Mouse (Mus musculus): Measurements from ENCODE around the gene Elp5.

Gene Elp5

DNA sequence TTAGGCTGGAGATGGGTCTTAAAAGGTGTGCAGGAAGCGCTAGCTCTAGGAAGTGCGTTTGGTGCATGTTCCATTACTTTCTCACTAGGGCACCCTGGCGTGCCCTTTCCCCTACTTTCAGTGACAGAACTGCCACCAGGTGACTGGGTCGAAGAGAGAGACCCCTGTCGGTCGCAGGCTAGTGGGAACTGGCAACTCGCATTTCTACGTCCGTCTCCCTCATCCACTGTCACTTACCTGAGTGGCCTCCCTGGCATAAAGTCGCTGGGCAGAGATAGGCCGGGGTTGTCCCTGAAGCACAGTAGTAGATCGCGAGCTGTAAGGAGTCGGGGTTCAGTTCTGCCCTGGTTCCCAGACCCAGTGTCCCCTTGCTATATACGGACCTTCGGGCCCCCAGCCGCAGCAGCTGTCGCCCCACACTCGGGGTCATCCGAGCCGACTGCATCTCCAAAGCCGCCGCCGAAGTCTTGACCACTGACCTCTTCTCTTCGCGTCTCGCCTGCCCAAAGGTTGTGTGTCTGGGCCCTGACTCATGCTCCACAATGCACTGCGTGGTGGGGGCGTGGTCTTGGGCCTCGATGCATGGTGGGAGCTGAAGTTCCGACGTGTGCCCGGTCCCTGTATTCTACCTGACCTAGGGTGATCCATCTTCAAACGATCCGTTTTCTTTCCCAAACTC, 32.7 kb upstream of the Elp5 start, which contains the start of gene Acadvl:
TSS of gene Acadvl (minus strand) at position 532 of the 679 bp plus-strand sequence.
- peak; percentile 87 for DNase-seq

- no peak for DNase-seq
Measured at GRCm38 (mm10) chr11:70014051-70014450, 31.7 kb upstream of the Elp5 start.

- no peak for DNase-seq
Measured at GRCm38 (mm10) chr11:70013408-70013807, 31.1 kb upstream of the Elp5 start.

- DNase-seq = no peak
Measured at GRCm38 (mm10) chr11:70012931-70013330, 30.6 kb upstream of the Elp5 start.

DNA sequence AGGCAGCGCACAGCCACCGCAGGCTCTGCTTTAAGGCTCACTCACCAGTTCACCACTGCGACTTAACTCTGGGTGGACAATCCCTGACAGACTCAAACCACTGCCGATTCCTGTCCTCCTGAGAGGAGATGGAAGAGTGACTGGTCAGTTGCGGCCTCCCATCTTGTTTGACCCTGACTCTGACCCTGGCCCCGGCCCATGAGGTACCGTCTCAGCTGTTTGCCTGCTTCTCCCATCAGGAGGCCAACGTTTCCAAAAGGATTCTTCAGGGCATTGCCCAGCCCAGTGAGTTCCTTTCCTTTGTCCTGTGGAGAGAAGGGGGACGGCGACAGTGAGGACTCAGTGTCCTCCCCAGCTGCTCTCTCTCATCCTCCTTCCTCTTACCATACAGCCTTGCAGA, 28.6 kb upstream of the Elp5 start:
- DNase-seq = no peak

GRCm38 (mm10) chr11:70010548-70010947, 28.2 kb upstream of the Elp5 start:
- DNase-seq = no peak

DNA sequence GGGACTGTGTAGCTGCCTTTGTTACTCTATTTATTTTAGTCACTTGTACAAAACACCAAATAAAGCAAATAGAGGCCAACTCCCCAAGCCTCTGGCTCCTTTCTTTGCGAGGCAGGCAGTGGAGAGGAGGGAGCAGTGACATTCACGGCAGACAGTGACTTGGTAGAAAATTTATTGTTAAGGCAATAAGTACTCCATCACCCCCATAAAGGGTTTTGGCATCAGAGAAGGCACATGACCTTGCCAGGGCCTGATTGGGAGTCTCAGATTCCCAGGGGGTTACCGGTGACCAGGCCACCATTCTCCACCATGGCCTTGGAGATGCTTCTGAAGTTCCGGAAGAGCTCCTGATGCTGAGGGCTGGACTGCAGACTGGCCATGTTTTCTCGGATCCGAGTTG, 27.7 kb upstream of the Elp5 start:
- no peak for DNase-seq

- DNase-seq = no peak
Measured at GRCm38 (mm10) chr11:70005521-70005920, 23.2 kb upstream of the Elp5 start.

DNA sequence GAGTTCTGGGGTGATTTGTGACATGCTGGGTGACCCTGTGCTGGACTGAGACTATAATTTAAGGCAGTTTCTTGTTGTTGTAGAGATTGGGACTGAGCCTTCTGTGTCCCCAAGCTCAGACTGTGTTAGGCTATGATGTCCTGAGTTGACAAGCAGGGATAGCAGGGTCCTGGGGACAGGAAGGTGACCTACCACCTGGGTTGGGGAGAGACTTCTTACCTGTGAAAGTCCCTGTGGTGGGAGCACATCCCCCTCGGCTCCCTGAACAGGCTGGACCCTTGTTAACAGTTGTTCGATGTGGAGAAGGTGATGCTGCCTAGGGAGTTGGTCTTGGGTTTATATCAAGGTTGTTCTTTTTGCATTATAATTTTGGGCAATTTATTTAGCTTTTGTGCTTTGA, 20.2 kb upstream of the Elp5 start:
- DNase-seq = no peak

DNA sequence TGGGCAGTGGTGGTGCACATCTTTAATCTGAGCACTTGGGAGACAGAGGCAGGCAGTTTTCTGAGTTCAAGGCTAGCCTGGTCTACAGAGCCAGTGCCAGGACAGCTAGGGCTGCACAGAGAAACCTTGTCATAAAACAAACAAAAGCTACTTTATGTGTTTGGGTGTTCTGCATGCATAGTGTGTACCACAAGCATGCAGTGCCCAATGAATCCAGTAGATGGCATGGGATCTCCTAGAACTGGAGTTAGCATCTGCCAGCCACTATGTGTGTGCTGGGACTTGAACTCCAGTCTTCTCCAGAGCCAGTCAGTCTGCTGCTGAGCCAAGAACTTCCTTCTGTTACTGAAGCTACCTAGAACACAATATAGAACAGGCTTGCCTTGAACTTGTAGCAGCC, 19.5 kb upstream of the Elp5 start:
- DNase-seq = peak; percentile 49

DNA sequence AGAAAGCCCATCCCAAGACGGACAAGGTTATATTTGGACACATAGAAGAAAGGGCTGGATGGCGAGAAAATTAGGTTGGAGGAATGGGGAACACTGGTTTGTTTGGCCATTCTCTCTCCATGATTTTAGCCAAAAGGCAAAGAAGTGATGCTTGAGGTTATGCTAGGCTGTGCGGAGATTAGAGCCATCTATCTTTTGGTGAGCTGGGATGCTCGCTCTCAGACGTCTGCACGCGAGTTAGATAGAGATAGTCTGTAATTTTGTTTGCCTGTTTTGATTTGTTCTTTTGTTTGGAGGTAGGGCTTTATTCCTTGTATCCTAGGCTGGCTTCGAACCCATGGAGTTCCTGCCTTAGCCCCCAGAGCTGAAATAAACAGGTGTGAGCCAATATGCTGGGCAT, 18.8 kb upstream of the Elp5 start:
- no peak for DNase-seq

DNA sequence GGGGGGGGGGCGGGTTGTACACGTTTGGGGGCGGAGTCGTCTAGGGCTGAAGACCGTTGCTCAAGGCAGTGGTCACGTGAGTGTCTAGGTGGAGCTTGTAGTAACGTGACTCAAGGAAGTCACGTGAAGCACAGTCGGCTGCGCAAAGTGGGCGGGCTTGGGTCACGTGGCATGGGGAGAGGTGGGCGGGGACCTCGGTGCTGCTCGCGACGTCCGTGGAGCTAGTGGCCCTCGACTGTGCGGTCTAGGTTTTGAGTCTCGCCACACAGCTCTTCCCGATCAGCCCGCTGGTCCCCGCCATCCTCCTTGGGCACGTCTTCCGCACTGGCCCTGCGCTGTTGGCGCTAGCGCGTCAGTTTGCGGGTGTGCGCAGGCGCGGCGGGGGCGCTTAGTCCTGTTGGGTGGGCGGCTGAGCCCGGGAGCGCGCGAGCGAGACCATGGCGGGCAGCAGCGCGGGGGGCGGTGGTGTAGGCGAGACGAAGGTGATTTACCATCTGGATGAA, 18.1 kb upstream of the Elp5 start, which contains the start of gene Dvl2:
TSS of gene Dvl2 (plus strand) at position 200 of the 503 bp plus-strand sequence.
- DNase-seq = peak; percentile 91

DNA sequence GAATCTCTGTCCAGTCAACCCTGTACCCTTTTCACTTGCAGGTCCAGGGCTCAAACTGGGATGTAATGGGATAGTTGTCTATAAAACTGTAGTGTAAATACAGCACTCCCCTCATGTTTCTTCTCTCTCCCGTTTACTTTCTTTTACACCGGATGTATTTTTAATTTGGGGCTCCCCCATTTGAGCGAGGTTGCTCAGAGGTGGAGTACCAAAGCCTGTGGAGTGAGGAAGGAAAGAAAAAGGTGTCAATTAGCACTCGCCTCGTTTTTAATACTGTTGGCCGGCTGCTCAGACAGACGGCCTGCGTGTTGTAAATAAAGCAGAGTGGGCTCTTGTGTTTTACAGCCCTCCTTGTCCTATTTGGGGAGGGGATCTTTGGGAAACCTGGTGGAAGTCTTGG, 17.3 kb upstream of the Elp5 start:
- DNase-seq = no peak

DNA sequence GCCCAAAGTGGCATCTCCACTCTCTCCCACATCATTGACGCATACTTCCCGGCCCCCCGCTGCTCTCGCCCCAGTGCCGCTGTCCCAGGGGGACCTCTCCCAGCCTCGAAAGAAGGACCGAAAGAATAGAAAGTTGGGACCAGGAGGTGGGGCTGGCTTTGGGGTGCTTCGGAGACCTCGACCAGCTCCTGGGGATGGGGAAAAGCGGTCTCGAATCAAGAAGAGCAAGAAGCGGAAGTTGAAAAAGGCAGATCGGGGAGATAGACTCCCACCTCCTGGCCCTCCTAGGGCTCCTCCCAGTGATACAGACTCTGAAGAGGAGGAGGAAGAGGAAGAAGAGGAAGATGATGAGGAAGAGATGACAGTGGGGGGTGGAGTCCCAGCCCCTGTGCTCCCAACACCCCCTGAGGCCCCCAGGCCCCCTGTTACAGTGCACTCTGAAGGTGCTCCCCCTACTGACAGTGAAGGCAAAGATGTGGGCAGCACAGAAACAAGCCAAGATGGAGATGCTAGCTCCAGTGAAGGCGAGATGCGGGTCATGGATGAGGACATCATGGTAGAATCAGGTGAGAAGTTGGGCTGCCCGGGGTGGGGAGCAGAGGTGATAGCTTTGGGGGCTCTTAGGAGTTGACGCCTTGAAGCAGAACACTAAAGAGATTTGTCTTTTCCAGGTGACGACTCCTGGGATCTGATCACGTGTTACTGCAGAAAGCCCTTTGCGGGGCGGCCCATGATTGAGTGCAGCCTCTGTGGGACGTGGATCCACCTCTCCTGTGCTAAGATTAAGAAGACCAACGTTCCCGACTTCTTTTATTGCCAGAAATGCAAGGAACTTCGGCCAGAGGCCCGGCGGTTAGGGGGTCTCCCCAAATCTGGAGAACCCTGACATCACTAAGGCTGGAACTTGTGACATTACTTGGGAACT, 16.5 kb upstream of the Elp5 start:
- DNase-seq = no peak

DNA sequence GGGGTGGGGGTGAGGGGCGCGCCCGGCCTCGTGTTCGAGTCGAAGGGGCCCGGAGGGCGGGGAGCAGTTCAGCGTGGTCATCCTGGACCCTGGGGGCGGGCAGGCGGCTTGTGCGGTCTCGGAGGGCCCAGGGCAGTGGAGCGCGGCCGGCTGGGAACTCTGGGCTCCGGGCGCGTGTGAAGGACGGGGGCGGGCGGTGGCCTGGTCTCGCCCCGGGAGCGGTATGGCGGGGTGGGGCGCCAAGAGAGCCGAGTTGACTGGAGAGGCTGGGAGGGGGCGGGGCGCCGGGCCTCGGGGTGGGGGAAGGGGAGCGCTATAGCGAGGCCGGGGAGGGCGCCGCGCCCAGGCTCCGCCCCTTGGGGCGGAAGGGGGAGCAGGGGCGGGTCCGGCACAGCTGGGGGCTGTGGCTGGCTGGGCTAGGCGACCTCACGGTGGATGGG, 14.8 kb upstream of the Elp5 start:
- peak; percentile 93 for DNase-seq

- DNase-seq = peak; percentile 66
Measured at GRCm38 (mm10) chr11:69996161-69997061, 14.1 kb upstream of the Elp5 start.

DNA sequence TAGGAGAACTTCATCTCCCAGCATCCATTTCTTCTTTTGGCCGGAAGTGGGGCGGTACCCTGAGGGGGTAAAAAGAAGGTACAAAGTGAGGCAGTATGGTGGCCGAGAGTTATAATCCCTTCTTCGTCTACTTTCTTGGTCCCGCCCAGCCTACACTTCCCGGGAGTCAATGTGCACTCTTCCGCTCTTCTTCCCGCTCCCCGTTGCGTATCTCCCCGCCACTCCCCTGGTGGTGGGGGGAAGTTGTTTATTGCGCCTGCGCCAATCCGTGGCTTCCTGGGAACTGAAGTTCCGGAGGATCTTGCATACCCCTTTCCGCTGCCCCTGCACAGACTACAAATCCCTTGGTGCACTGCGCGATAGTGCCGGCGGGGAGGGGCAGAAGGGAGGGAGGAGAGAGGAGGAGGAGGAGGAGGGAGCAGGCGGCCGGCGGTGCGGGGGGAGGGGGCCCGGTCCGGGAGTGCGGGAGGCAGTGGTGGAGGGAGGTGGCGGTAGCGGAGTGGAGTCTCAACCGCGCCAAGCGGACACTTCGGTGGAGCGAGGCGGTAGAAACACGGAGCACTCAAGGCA, 13.2 kb upstream of the Elp5 start, which contains the start of gene Phf23:
TSS of gene Phf23 (plus strand) at position 387 of the 570 bp plus-strand sequence.
- peak; percentile 98 for DNase-seq

GRCm38 (mm10) chr11:69994401-69995090, 12.2 kb upstream of the Elp5 start:
- DNase-seq = no peak

GRCm38 (mm10) chr11:69992932-69993331, 10.6 kb upstream of the Elp5 start:
- DNase-seq = no peak

GRCm38 (mm10) chr11:69992396-69992795, 10.1 kb upstream of the Elp5 start:
- DNase-seq = no peak

- no peak for DNase-seq
Measured at GRCm38 (mm10) chr11:69991711-69992110, 9.4 kb upstream of the Elp5 start.

Data from lung, postnatal 14 days (tissue).